Mouse (Mus musculus) gastrocnemius, adult 18-20 months (tissue): ENCODE measurements around the gene Zfhx3. TPM values are rescaled to one million over a fixed set of nuclear protein-coding genes. Genes with fewer than 3 reads are reported as not detected.

Experiments used
- DNase-seq: peaks from one replicate; pipeline ENCODE4 v3.0.0; 2021; ENCODE audit warnings: low spot score
- microRNA-seq: library from miRNA; unstranded; fragments of <30 nt; microRNA quantifications from one replicate; pipeline ENCODE4 v1.2.0, GENCODE M21; 2021
- total RNA-seq, 2 experiments: library from RNA; stranded (reverse); gene quantifications; 2 replicates each; pipeline ENCODE4 v1.2.3; 2021

Zfhx3 gene
- total RNA-seq, 2 experiments from 2014 or later = 16.8 to 19.0 TPM

DNA sequence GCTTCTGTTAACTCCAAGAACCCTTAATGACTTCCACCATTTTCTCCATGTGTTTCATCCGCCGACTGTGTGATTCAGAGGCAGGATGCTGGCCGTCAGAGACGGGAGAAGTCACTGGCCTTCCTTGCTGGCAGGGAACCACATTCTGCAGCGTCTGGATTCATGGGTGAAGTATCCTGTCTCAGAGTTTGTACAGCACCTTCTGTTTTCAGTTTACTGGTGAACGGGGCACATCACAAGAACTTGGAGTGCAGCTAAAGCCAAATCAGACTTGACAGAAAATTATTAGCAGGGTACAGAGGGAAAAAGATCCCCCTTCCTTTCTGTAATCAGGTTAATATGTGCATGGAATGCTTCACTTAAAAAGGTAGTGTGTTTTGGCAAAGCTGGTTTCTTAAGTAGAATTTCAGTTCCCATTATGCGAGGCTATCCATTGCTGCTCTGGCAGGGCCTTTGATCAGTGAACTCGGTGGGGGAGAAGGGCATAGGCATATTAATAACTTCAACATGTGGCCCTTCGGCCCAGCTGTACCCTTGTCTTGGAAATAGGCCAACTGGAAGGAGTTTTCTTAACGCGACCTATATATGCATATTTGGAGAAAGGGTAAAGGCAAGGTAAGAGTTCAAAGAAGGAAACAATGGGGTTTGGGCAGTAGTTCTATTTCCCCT, 1035.4 kb downstream of the Zfhx3 start:
- no peak for DNase-seq

DNA sequence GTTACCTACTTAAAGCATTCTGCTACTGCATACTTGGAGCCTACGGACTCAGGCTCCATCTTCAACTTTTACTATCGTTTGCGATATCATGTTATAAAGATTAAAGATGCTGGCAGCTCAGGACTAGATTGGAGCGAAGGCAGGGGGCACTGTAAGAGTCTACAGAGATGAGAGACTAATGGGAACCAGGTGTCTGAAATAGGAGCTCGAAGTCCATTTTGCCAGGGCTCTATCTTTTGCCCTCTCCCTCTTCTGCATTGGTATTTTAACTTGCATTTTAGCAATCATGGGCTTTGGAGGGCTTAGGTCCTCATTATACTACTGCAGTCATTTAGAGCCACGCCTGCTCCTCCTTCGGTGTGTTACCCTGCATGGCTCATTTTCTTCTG, 1035.9 kb downstream of the Zfhx3 start:
- DNase-seq = no peak

DNA sequence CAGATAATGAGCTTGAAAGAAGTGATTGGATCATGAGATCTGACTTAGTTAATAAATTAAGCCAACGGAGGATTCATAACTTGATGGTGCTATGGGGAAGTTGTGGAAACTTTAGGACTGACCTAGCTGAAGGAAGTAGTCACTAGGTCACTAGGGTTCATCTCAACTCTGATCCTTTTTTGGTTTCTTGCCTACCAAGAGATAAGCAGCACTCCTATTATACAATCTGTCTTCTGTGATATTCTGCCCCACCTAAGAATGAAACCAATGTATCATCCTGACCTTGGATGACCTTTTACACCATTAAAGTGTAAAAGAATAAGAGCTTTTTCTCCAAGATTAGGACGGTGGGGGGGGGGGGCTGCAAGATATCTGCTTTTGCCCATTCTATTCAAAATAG, 1042.5 kb downstream of the Zfhx3 start:
- DNase-seq = no peak

DNA sequence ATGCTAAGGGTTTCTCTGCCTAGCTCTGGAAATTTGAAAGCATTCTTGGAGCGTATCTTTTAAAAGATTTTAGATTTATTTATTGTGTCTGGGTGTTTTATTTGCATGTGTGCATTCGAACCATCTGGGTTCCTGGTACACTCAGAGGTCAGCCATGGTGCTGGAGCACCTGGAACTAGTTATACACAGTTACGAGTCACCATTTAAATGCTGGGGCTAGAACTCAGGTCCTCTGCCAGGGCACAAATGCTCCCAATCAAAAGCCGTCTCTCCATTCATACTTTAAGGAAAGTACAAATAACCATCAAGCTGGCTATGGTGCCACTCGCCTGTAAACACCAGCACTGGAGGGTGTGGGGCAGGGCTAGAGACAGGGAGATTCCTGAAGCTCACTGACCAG, 1047.4 kb downstream of the Zfhx3 start:
- DNase-seq = no peak

DNA sequence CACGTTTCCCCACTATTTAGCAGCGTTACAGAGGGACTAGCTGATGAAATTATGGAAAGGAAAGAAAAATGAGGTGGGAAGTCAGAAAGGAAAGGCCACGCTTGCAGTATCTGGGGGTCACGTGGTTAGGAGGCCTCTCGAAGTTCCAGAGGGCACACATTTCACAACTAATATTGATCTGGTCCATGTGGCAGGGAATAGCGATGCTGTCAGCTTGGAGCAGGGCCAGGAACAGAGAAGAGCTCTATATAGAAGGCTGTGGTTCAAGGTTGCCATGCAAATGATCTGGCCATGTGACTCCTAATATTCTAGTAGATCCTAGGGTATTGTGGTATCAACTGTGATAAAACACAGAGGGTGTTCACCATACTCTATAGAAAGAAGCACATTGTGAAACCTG, 1048.1 kb downstream of the Zfhx3 start:
- DNase-seq = no peak

DNA sequence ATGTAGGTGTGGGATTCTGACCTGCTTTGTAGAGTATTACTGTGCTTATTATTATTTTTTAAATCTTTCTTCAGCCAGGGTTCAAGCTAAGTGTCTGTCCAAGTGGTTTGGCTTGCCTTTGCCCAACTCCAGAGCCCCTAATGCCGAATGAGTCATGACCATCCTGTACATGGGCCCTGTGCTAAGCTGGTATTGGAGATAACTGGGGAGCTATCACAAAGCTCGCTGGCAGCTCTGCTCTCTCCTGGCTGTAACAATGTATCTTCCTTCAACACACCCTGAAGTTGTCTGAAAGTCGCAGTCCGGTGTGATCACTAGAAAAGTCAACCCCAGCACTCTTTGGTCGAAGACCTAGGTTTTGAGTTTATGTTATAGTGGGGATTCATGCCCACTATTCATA, 1049.0 kb downstream of the Zfhx3 start:
- DNase-seq = no peak

DNA sequence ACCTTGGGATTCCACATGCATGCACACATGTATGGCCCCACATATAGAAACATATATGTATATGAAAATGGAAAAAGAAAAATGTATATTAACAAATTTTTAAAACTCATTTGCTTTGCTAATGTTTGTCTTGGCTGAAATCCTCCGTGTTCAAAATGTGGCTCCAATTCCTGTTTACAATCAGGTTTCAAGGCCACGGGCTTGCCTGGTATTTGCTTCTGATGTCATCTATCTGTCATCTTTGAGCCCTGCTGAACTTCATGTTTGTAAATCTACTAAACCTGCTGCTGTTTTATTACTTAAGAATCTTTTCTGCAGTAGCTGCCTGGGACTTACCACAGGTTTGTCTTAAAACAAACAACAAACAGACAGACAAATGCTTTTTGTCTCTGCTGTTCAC, 1051.3 kb downstream of the Zfhx3 start:
- no peak for DNase-seq

DNA sequence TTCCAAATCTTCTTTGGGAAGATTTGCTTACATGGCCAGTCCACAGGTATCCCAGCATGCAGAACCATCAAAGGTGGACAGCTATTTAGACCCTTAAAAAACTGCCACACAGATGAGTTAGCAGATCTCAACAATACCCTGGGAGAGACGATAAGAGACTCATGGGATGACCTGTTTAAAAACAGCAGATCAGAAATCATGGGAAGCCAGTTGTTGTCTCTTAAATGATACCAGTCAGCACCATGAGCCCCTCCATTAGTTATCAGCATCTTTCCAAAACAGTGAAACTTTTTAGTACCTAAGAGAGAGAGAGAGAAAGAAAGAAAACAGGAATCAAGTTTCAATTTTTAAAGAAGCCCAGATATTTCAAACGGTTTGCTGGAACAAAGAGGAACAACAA, 1051.7 kb downstream of the Zfhx3 start:
- DNase-seq = no peak

DNA sequence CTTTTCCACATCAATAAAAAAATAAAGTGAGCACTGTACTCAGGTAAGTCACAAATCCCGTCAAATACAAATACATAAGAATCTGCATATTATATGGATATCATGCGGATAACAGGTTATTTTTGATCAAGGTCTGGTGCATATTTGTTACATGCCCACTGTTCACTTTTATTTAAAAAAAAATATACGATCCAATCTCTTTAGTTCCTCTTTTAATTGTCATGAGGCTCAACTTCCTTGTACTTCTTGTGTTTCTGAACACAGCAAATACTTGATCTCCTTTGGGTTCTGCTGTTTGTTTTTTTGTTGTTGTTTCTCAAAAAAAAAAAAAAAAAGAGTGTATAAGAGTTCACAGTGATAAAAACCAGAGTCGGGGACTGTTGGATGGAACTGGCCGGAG, 1052.4 kb downstream of the Zfhx3 start:
- no peak for DNase-seq

DNA sequence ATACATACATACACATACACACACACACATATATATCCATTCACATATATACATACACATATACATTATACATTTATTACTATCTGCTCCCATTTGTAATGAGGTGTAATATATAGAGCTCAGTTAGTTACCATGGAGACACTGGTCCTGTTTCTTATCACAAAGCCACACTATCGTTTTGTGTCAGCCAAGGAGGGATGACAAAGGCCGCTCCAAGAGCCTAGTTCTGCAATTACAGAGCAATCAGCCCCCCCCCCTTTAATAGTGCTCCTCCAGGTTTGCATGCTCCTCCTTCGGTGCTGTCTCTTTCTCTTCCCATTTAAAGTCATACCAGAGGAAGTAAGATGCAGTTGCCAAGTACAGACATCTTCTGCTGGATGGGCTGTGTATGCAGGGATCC, 1054.9 kb downstream of the Zfhx3 start:
- DNase-seq = no peak

DNA sequence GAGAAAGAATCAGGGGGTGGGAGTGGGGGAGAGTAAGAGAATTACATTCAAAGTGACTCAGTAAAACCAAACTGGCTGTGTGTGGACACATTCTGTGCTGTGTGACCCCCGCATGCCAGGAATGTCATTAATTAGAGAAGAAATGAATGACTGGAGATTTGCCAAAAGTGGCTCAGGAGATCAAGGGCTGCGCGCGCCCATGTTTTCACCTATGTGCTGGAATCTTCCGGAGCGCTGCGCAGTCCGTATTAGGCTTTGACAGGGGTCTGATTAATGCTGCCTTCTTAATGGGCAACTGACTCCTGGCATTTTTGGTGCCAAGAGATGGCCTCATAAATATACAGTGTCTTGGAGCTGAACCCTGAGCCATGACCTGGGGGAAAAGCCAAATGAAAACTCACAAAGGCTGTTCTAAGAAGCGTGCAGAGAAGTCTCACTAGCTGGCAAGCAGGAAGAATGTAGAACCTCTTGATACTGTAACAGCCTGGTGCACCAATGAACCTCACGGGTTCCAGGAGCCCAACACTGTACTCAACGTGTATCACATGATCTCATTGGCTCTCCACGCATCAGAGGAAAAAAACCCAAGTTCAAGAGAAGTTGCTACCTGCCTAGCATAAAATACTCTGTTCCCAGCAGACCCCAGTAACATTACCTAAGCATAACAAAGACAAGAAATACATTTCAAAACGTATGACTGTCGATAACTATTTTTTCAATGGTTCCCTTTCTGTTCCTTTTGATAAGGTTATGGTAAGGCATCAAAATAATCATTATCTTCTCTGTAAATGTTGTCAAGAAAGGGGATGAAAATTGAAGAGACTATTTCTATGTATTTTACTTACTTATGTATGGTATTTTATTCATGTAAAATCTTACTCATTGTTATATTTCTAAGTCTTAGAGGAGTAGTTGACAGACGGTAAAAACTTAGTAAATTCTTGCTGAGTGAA, 1057.1 kb downstream of the Zfhx3 start:
- DNase-seq = no peak

DNA sequence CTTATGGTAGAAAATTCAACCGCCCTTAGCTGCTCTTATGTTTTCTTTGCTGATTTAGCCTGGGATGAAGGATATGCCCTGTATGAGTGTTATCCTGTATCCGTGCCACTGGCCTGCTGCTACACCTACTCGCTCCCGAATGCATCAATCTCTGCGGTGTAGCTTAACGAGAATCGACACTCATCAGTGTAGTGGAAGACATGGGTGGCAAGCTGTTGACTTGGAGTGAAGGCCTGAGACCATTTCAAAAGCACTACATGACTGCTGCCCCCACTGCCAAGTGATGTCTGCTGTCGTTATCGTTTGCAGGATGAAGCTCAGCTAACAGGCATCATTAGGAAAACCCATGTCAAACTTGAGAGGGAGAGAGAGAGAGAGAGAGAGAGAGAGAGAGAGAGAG, 1058.6 kb downstream of the Zfhx3 start:
- no peak for DNase-seq

DNA sequence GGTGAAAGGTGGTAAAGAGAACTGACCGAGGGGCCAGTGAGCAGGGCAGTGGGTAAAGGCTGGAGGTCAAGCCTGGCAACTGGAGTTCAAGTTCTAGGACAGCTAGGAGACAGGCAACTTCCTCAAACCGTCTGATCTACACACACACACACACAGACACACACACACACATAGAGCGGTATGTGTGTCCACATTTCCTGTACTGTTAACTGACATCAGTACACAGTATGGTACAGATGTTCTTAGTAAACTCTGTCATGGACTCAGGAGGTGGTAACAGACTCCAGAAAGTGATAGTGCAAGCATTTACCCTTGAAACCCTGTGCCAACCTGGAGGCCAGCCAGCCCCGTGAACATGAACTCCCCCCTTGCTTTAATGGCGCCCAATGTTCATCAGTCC, 1059.5 kb downstream of the Zfhx3 start:
- no peak for DNase-seq

DNA sequence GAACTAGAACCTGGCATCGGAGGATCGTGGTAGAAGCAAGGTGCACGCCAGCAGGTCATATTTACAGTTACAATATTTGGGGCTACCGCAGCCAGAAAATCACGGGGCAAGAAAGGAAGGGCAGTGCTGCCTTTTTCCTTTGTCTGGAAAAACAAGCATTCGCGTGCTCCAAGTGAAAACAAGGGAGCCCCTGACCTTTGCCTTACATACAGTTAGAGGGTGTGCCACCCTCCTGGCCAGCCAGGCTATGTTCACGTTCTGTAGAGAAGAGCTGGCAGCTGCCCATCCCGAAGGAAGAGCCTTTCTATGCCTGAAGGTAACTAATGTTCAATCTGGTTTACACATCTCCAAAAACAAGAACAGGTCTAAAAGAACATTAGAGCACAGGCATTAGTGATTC, 1064.5 kb downstream of the Zfhx3 start:
- DNase-seq = no peak

Small RNA genes within 50 kb of the gene (microRNA-seq; reads per million reads assigned to microRNA genes)
- not detected for gene Mir3108
